Mouse (Mus musculus) testis, postnatal 14 days (tissue): Measurements from ENCODE around the gene Grid2ip.

Experiments
- DNase-seq: peaks from one replicate; pipeline ENCODE4 v3.0.0; 2021; ENCODE audit warnings: low spot score

The Grid2ip gene

DNA sequence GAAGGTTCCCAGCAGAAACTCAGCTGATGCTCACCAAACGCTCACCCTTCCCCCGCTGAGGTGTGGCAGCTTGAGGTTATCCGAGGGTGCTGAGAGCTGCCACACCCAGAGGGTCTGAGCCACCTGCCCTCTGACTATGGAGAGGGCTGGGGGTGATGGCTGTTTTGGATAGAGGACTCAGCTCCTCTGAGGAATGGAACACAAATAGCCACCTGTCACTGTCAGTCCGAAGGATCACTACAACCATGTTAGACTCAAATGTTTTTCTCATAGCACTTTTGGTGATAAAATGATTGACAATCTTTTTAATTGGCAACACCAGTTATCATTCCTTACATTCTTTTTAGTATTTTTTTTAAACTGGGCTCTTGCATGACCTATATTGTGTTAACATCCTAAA lies 64.3 kb downstream of the Grid2ip start:
- no peak for DNase-seq

DNA sequence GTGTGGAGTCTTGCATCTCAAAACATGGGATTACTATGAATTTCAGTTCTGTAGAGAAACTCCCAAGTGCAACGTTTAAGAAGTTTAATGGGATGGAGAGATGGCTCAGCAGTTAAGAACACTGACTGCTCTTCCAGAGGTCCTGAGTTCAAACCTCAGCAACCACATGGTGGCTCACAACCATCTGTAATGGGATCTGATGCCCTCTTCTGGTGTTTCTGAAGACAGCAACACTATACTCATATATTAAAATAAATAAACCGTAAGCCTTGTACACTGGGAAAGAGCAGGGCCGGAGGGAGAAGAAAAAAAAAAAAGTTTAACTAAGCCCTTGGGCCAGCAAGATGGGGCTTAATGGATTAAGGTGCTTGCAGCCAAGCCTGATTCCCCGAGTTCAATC lies 65.9 kb downstream of the Grid2ip start:
- DNase-seq, result no peak

DNA sequence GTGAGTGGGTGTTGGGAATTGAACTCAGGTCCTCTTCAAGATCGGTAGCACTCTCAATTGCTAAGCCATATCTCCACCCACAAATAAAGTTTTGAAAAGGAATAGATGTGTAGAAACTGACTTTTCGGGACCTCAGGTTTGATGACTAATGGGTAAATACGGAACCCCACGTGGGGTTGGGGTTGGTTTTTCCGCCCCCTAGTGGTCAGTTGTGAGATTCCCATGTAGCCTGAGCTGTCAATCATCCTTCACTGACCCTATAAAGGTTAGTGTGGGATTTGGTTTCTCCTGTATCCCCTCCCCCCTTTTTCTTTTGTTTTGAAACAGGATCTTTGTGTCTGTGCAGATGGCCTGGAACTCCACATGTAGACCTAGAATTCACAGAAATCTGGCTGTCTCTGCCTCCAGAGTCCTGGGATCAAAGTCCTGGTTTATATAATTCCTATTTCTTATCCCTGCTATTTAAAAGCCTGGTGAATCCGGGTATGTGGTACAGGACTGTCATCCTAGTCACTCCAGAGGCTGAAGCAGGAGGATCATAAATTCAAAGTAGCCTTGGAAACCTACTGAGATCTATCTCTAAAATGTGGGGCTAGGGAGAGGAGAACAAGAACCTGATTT lies 66.9 kb downstream of the Grid2ip start:
- DNase-seq, result no peak

DNA sequence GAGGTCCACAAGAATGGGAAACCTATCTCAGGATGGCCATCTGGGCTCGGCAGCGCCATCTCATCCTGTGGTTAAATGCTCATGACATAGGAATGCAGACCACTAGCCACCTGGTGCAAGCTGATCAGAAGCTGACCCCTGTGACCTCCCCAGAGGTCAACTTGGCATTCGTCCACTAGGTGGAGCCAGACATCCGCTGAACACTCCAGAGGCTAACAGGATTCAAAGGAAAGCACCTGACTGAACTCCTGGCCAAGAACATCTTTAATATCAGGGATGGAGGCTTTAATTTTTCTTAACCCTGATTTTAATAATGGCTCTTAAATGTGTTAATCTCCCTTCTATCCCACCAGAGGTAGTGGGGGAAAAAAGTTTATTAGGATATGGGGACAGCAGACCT lies 77.3 kb downstream of the Grid2ip start:
- DNase-seq, result peak; percentile 40

DNA sequence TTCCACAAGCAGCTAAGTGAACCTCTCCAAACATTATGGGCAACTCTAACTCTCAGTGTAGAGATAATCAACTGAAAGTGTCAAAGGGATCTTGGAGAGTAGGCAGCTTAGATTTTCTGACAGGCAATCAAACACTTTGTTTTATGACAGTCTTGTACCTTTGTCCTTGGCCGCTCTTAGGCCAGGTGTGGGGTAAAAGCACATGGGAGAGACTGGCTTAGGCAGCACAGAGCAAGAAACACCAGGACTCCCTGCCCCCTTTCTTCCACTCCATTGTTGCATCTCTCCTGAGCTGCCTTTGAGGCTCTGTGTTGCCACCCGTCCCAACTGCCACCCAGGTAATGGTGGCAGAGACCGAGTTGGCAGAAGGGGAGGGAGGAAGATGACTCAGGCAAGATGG lies 84.2 kb downstream of the Grid2ip start:
- no peak for DNase-seq

DNA sequence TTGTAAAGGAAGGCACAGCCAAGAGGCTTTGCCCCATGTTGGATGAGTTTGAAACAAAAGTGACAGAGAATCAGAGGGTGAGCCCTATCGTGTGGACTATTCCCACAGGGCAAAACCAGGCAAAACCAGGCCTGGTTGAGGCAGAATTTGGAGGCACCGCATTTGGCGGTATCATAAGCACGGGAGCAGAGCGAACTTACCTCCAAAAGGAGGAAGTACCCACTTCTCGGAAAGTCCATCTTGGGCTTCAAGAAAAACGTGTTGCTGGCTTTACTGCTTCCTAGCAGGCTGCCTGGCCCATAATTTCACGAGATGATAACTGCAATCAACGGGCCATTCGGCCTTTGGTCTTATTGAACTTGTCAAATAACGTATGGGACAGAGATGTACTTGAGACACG lies 84.6 kb downstream of the Grid2ip start:
- DNase-seq, result no peak
